Mouse (Mus musculus) E14TG2a.4 (cell line): Measurements from ENCODE around the gene Camk1g.

Source experiments
- H3K27me3 ChIP-seq: 2 replicates; pipeline ENCODE4 v1.6.1; 2014; ENCODE audit warnings: low read length, control low read depth; ENCODE audit not compliant: insufficient read depth
- H3K36me3 ChIP-seq: 2 replicates; pipeline ENCODE4 v1.6.1; 2014; ENCODE audit warnings: low read length, control low read depth; ENCODE audit not compliant: insufficient read depth
- H3K4me1 ChIP-seq: replicated peaks from 2 replicates; pipeline ENCODE4 v1.6.1; 2014; ENCODE audit warnings: low read depth, low read length, control low read depth
- H3K4me3 ChIP-seq: replicated peaks from 2 replicates; pipeline ENCODE4 v1.5.1; 2014; ENCODE audit warnings: mild to moderate bottlenecking, low read length
- H3K9me3 ChIP-seq: 2 replicates; pipeline ENCODE4 v1.6.1; 2014; ENCODE audit warnings: low read length, control low read depth
- CTCF ChIP-seq: conservative IDR thresholded peaks from 2 replicates; pipeline ENCODE4 v1.5.1; 2014; ENCODE audit warnings: low read length
- NANOG ChIP-seq: IDR thresholded peaks from 2 replicates; pipeline ENCODE4 v1.6.1; 2014; ENCODE audit warnings: borderline replicate concordance, low read length, mixed read lengths
- POU5F1 ChIP-seq: IDR thresholded peaks from 2 replicates; pipeline ENCODE4 v1.6.1; 2014; ENCODE audit warnings: low read length, borderline replicate concordance

The Camk1g gene

GRCm38 (mm10) chr1:193368055-193368454, 2.0 kb downstream of the Camk1g start:
- Histone ChIP-seq H3K4me3 (peak overlapping the region; percentile 29; the same call in 1 of the 2 replicates), H3K36me3 (no peaks in the 10 kb centered on the region), H3K27me3 (peaks cover 50% of the 10 kb centered on the region), H3K9me3 (peaks cover 1% of the 10 kb centered on the region), H3K4me1 (peaks cover 7% of the 10 kb centered on the region; the same call in 1 of the 2 replicates)
- TF ChIP-seq POU5F1 (no peak), NANOG (no peak), CTCF (no peak)

- no peaks in the 10 kb centered on the region for H3K9me3 ChIP-seq
- H3K4me1 ChIP-seq = peaks cover 7% of the 10 kb centered on the region; the same call in 1 of the 2 replicates
- TF ChIP-seq NANOG (no peak), CTCF (peak; percentile 64)
- no peak overlapping the region for H3K4me3 ChIP-seq
- no peaks in the 10 kb centered on the region for H3K36me3 ChIP-seq
- H3K27me3 ChIP-seq = peaks cover 65% of the 10 kb centered on the region
Measured at GRCm38 (mm10) chr1:193363801-193364231, 6.3 kb downstream of the Camk1g start.

GRCm38 (mm10) chr1:193362078-193362477, 8.0 kb downstream of the Camk1g start:
- Histone ChIP-seq H3K9me3 (no peaks in the 10 kb centered on the region), H3K27me3 (peaks cover 54% of the 10 kb centered on the region), H3K4me1 (no peaks in the 10 kb centered on the region), H3K4me3 (no peak overlapping the region), H3K36me3 (no peaks in the 10 kb centered on the region)
- TF ChIP-seq NANOG = no peak
- TF ChIP-seq POU5F1 = no peak
- TF ChIP-seq CTCF = no peak

- Histone ChIP-seq H3K9me3 (no peaks in the 10 kb centered on the region), H3K4me3 (no peak overlapping the region), H3K36me3 (no peaks in the 10 kb centered on the region), H3K27me3 (peaks cover 46% of the 10 kb centered on the region), H3K4me1 (no peaks in the 10 kb centered on the region)
- TF ChIP-seq CTCF = no peak
- TF ChIP-seq POU5F1 = no peak
- no peak for TF ChIP-seq NANOG
Measured at GRCm38 (mm10) chr1:193361181-193361580, 8.9 kb downstream of the Camk1g start.

- no peak for TF ChIP-seq CTCF
- no peak for TF ChIP-seq POU5F1
- no peak for TF ChIP-seq NANOG
- Histone ChIP-seq H3K4me1 (peaks cover 4% of the 10 kb centered on the region; the same call in 1 of the 2 replicates), H3K27me3 (peaks cover 36% of the 10 kb centered on the region), H3K36me3 (no peaks in the 10 kb centered on the region), H3K9me3 (no peaks in the 10 kb centered on the region), H3K4me3 (no peak overlapping the region)
Measured at GRCm38 (mm10) chr1:193359199-193359598, 10.9 kb downstream of the Camk1g start.

- no peaks in the 10 kb centered on the region for H3K9me3 ChIP-seq
- peaks cover 7% of the 10 kb centered on the region for H3K27me3 ChIP-seq
- peaks cover 4% of the 10 kb centered on the region; the same call in 1 of the 2 replicates for H3K4me1 ChIP-seq
- no peaks in the 10 kb centered on the region for H3K36me3 ChIP-seq
- TF ChIP-seq NANOG (no peak), POU5F1 (no peak), CTCF (no peak)
- H3K4me3 ChIP-seq = no peak overlapping the region
Measured at GRCm38 (mm10) chr1:193351583-193351982, 18.5 kb downstream of the Camk1g start.

- no peaks in the 10 kb centered on the region for H3K9me3 ChIP-seq
- no peaks in the 10 kb centered on the region for H3K36me3 ChIP-seq
- H3K4me1 ChIP-seq = peaks cover 4% of the 10 kb centered on the region; the same call in 1 of the 2 replicates
Measured at GRCm38 (mm10) chr1:193350546-193350801, 19.6 kb downstream of the Camk1g start.

GRCm38 (mm10) chr1:193349702-193350545, 20.2 kb downstream of the Camk1g start:
- Histone ChIP-seq H3K27me3 (peaks cover 7% of the 10 kb centered on the region; the same call in 1 of the 2 replicates), H3K4me3 (no peak overlapping the region), H3K9me3 (no peaks in the 10 kb centered on the region), H3K4me1 (peaks cover 2% of the 10 kb centered on the region; the same call in 1 of the 2 replicates), H3K36me3 (no peaks in the 10 kb centered on the region)
- no peak for TF ChIP-seq NANOG
- TF ChIP-seq CTCF = no peak
- TF ChIP-seq POU5F1 = no peak

More at GRCm38 (mm10) chr1:193350546-193350801, 19.6 kb downstream of the Camk1g start:
- TF ChIP-seq POU5F1 = no peak
- TF ChIP-seq CTCF = no peak
- no peak for TF ChIP-seq NANOG
- H3K27me3 ChIP-seq = peaks cover 7% of the 10 kb centered on the region; the same call in 1 of the 2 replicates
- H3K4me3 ChIP-seq = no peak overlapping the region
